Mouse (Mus musculus): Measurements from ENCODE around the gene Col15a1.

Gene Col15a1

GRCm38 (mm10) chr4:47219393-47219792, 11.4 kb downstream of the Col15a1 start:
- TF ChIP-seq GATA4 (IDR thresholded peaks at IDR 0.05; ENCODE audit: insufficient replicate concordance, low read length): no peak

GRCm38 (mm10) chr4:47220544-47220943, 12.6 kb downstream of the Col15a1 start:
- no peak for TF ChIP-seq GATA4 (IDR thresholded peaks at IDR 0.05; ENCODE audit: insufficient replicate concordance, low read length)

- TF ChIP-seq GATA4 (IDR thresholded peaks at IDR 0.05; ENCODE audit: insufficient replicate concordance, low read length): no peak
Measured at GRCm38 (mm10) chr4:47222146-47222545, 14.2 kb downstream of the Col15a1 start.

- no peak for TF ChIP-seq GATA4 (IDR thresholded peaks at IDR 0.05; ENCODE audit: insufficient replicate concordance, low read length)
Measured at GRCm38 (mm10) chr4:47225920-47226319, 18.0 kb downstream of the Col15a1 start.

GRCm38 (mm10) chr4:47227101-47227500, 19.1 kb downstream of the Col15a1 start:
- TF ChIP-seq GATA4 (IDR thresholded peaks at IDR 0.05; ENCODE audit: insufficient replicate concordance, low read length): no peak

- no peak for TF ChIP-seq GATA4 (IDR thresholded peaks at IDR 0.05; ENCODE audit: insufficient replicate concordance, low read length)
Measured at GRCm38 (mm10) chr4:47227756-47228155, 19.8 kb downstream of the Col15a1 start.

- TF ChIP-seq GATA4 (IDR thresholded peaks at IDR 0.05; ENCODE audit: insufficient replicate concordance, low read length): no peak
Measured at GRCm38 (mm10) chr4:47228945-47229344, 21.0 kb downstream of the Col15a1 start.

- no peak for TF ChIP-seq GATA4 (IDR thresholded peaks at IDR 0.05; ENCODE audit: insufficient replicate concordance, low read length)
Measured at GRCm38 (mm10) chr4:47230498-47230897, 22.5 kb downstream of the Col15a1 start.

GRCm38 (mm10) chr4:47231322-47231721, 23.4 kb downstream of the Col15a1 start:
- no peak for TF ChIP-seq GATA4 (IDR thresholded peaks at IDR 0.05; ENCODE audit: insufficient replicate concordance, low read length)

- no peak for TF ChIP-seq GATA4 (IDR thresholded peaks at IDR 0.05; ENCODE audit: insufficient replicate concordance, low read length)
Measured at GRCm38 (mm10) chr4:47233192-47233835, 25.4 kb downstream of the Col15a1 start.

GRCm38 (mm10) chr4:47234667-47235267, 26.8 kb downstream of the Col15a1 start:
- no peak for TF ChIP-seq GATA4 (IDR thresholded peaks at IDR 0.05; ENCODE audit: insufficient replicate concordance, low read length)

GRCm38 (mm10) chr4:47235312-47235711, 27.4 kb downstream of the Col15a1 start:
- TF ChIP-seq GATA4 (IDR thresholded peaks at IDR 0.05; ENCODE audit: insufficient replicate concordance, low read length): no peak

GRCm38 (mm10) chr4:47236104-47236503, 28.1 kb downstream of the Col15a1 start:
- no peak for TF ChIP-seq GATA4 (IDR thresholded peaks at IDR 0.05; ENCODE audit: insufficient replicate concordance, low read length)

GRCm38 (mm10) chr4:47237220-47237619, 29.3 kb downstream of the Col15a1 start:
- TF ChIP-seq GATA4 (IDR thresholded peaks at IDR 0.05; ENCODE audit: insufficient replicate concordance, low read length): no peak

GRCm38 (mm10) chr4:47239114-47239513, 31.2 kb downstream of the Col15a1 start:
- peak; percentile 100 for TF ChIP-seq GATA4 (IDR thresholded peaks at IDR 0.05; ENCODE audit: insufficient replicate concordance, low read length)

GRCm38 (mm10) chr4:47240901-47241300, 32.9 kb downstream of the Col15a1 start:
- TF ChIP-seq GATA4 (IDR thresholded peaks at IDR 0.05; ENCODE audit: insufficient replicate concordance, low read length): no peak

GRCm38 (mm10) chr4:47242127-47242526, 34.2 kb downstream of the Col15a1 start:
- TF ChIP-seq GATA4 (IDR thresholded peaks at IDR 0.05; ENCODE audit: insufficient replicate concordance, low read length): no peak

All from liver, adult (tissue).